Mouse (Mus musculus): Measurements from ENCODE around the gene Arfip2. TPM values are rescaled to one million over a fixed set of nuclear protein-coding genes. Genes with fewer than 3 reads are reported as not detected.
A peak's percentile ranks its signal among the peaks of the same experiment; 100 is the strongest.

Gene Arfip2
- polyA plus RNA-seq, 1 experiment, result 33.2 TPM

- Histone ChIP-seq H3K9ac (ENCODE audit: low read depth, poor library complexity, severe bottlenecking) (no peak overlapping the region), H3K36me3 (ENCODE audit: control insufficient read depth, insufficient read depth, low read length, poor library complexity, severe bottlenecking) (peaks cover 6% of the 10 kb centered on the region; the same call in 1 of the 2 replicates), H3K27ac (ENCODE audit: insufficient read depth, low read length) (no peak overlapping the region), H3K4me1 (ENCODE audit: control insufficient read depth, insufficient read depth, low read length) (no peaks in the 10 kb centered on the region), H3K27me3 (ENCODE audit: control insufficient read depth, insufficient read depth, low read length, poor library complexity, severe bottlenecking) (no peaks in the 10 kb centered on the region), H3K9me3 (replicated peaks; ENCODE audit: control insufficient read depth, insufficient read depth, low read length, poor library complexity, severe bottlenecking) (no peaks in the 10 kb centered on the region), H3K4me3 (ENCODE audit: low read depth, low read length) (no peak overlapping the region)
- TF ChIP-seq POLR2A (IDR thresholded peaks at IDR 0.05; ENCODE audit: insufficient read depth, low read length), result no peak
- TF ChIP-seq CTCF (IDR thresholded peaks at IDR 0.05; ENCODE audit: low read depth, low read length), result no peak
- TF ChIP-seq EP300 (IDR thresholded peaks at IDR 0.05; ENCODE audit: insufficient read depth, low read depth, low read length), result no peak
Measured at GRCm38 (mm10) chr7:105608467-105608866, 31.7 kb downstream of the Arfip2 start.

GRCm38 (mm10) chr7:105602860-105603623, 37.2 kb downstream of the Arfip2 start:
- TF ChIP-seq EP300 (IDR thresholded peaks at IDR 0.05; ENCODE audit: insufficient read depth, low read depth, low read length) (0 out of 2 replicates have a peak, but pooled peaks have one; percentile 73), CTCF (IDR thresholded peaks at IDR 0.05; ENCODE audit: low read depth, low read length) (peak; percentile 85), POLR2A (IDR thresholded peaks at IDR 0.05; ENCODE audit: insufficient read depth, low read length) (no peak)
- H3K4me3 ChIP-seq (ENCODE audit: low read depth, low read length), result no peak overlapping the region
- no peak overlapping the region for H3K9ac ChIP-seq (ENCODE audit: low read depth, poor library complexity, severe bottlenecking)
- no peaks in the 10 kb centered on the region for H3K36me3 ChIP-seq (ENCODE audit: control insufficient read depth, insufficient read depth, low read length, poor library complexity, severe bottlenecking)
- no peaks in the 10 kb centered on the region for H3K27me3 ChIP-seq (ENCODE audit: control insufficient read depth, insufficient read depth, low read length, poor library complexity, severe bottlenecking)
- no peaks in the 10 kb centered on the region for H3K9me3 ChIP-seq (replicated peaks; ENCODE audit: control insufficient read depth, insufficient read depth, low read length, poor library complexity, severe bottlenecking)
- no peaks in the 10 kb centered on the region for H3K4me1 ChIP-seq (ENCODE audit: control insufficient read depth, insufficient read depth, low read length)
- no peak overlapping the region for H3K27ac ChIP-seq (ENCODE audit: insufficient read depth, low read length)

GRCm38 (mm10) chr7:105590097-105590496, 50.1 kb downstream of the Arfip2 start:
- TF ChIP-seq CTCF (IDR thresholded peaks at IDR 0.05; ENCODE audit: low read depth, low read length) (no peak), EP300 (IDR thresholded peaks at IDR 0.05; ENCODE audit: insufficient read depth, low read depth, low read length) (peak; percentile 33; the same call in 1 of the 2 replicates)
- H3K9ac ChIP-seq (ENCODE audit: low read depth, poor library complexity, severe bottlenecking), result no peak overlapping the region
- no peaks in the 10 kb centered on the region for H3K4me1 ChIP-seq (ENCODE audit: control insufficient read depth, insufficient read depth, low read length)
- H3K9me3 ChIP-seq (replicated peaks; ENCODE audit: control insufficient read depth, insufficient read depth, low read length, poor library complexity, severe bottlenecking), result no peaks in the 10 kb centered on the region
- H3K27me3 ChIP-seq (ENCODE audit: control insufficient read depth, insufficient read depth, low read length, poor library complexity, severe bottlenecking), result no peaks in the 10 kb centered on the region
- no peaks in the 10 kb centered on the region for H3K36me3 ChIP-seq (ENCODE audit: control insufficient read depth, insufficient read depth, low read length, poor library complexity, severe bottlenecking)
- H3K4me3 ChIP-seq (ENCODE audit: low read depth, low read length), result no peak overlapping the region
- H3K27ac ChIP-seq (ENCODE audit: insufficient read depth, low read length), result no peak overlapping the region

- Histone ChIP-seq H3K9me3 (replicated peaks; ENCODE audit: control insufficient read depth, insufficient read depth, low read length, poor library complexity, severe bottlenecking) (no peaks in the 10 kb centered on the region), H3K9ac (ENCODE audit: low read depth, poor library complexity, severe bottlenecking) (no peak overlapping the region), H3K4me3 (ENCODE audit: low read depth, low read length) (no peak overlapping the region), H3K27ac (ENCODE audit: insufficient read depth, low read length) (no peak overlapping the region), H3K4me1 (ENCODE audit: control insufficient read depth, insufficient read depth, low read length) (no peaks in the 10 kb centered on the region), H3K27me3 (ENCODE audit: control insufficient read depth, insufficient read depth, low read length, poor library complexity, severe bottlenecking) (no peaks in the 10 kb centered on the region), H3K36me3 (ENCODE audit: control insufficient read depth, insufficient read depth, low read length, poor library complexity, severe bottlenecking) (no peaks in the 10 kb centered on the region)
- no peak for TF ChIP-seq POLR2A (IDR thresholded peaks at IDR 0.05; ENCODE audit: insufficient read depth, low read length)
- TF ChIP-seq EP300 (IDR thresholded peaks at IDR 0.05; ENCODE audit: insufficient read depth, low read depth, low read length), result no peak
- TF ChIP-seq CTCF (IDR thresholded peaks at IDR 0.05; ENCODE audit: low read depth, low read length), result no peak
Measured at GRCm38 (mm10) chr7:105588325-105588912, 51.8 kb downstream of the Arfip2 start.

Other genes starting within 250 kb of the Arfip2 start
- 46.2 and 49.7 TPM in 2 replicates for gene Fam160a2, start 240.4 kb downstream of the Arfip2 start, polyA plus RNA-seq (2011; ENCODE audit: insufficient read depth, insufficient read length, low read depth, missing spikeins)
- gene Cnga4, start 235.8 kb downstream of the Arfip2 start, polyA plus RNA-seq (2011; ENCODE audit: insufficient read depth, insufficient read length, low read depth, missing spikeins), result not detected in 2 replicates
- 0.40 TPM in 1 of 2 replicates, not detected in the other for gene Cckbr, start 214.7 kb downstream of the Arfip2 start, polyA plus RNA-seq (2011; ENCODE audit: insufficient read depth, insufficient read length, low read depth, missing spikeins)
- 0.96 and 1.1 TPM in 2 replicates for gene Cavin3, start 158.1 kb downstream of the Arfip2 start, polyA plus RNA-seq (2011; ENCODE audit: insufficient read depth, insufficient read length, low read depth, missing spikeins)
- 16.2 and 17.1 TPM in 2 replicates for gene Smpd1, start 86.1 kb downstream of the Arfip2 start, polyA plus RNA-seq (2011; ENCODE audit: insufficient read depth, insufficient read length, low read depth, missing spikeins)
- 14.7 and 16.0 TPM in 2 replicates for gene Apbb1, start 58.8 kb downstream of the Arfip2 start, polyA plus RNA-seq (2011; ENCODE audit: insufficient read depth, insufficient read length, low read depth, missing spikeins)
- not detected in 2 replicates for gene Hpx, start 40.3 kb downstream of the Arfip2 start, polyA plus RNA-seq (2011; ENCODE audit: insufficient read depth, insufficient read length, low read depth, missing spikeins)
- 28.8 and 36.8 TPM in 2 replicates for gene Trim3, start 6.8 kb downstream of the Arfip2 start, polyA plus RNA-seq (2011; ENCODE audit: insufficient read depth, insufficient read length, low read depth, missing spikeins)
- 32.2 and 33.3 TPM in 2 replicates for gene Timm10b, start 360 bp downstream of the Arfip2 start, polyA plus RNA-seq (2011; ENCODE audit: insufficient read depth, insufficient read length, low read depth, missing spikeins)
- 0.72 and 5.7 TPM in 2 replicates for gene Gm45799, start 136 bp upstream of the Arfip2 start, polyA plus RNA-seq (2011; ENCODE audit: insufficient read depth, insufficient read length, low read depth, missing spikeins)
- gene Dnhd1, start 10.4 kb upstream of the Arfip2 start, polyA plus RNA-seq (2011; ENCODE audit: insufficient read depth, insufficient read length, low read depth, missing spikeins), result 1.7 and 1.8 TPM in 2 replicates
- gene Ilk, start 96.2 kb upstream of the Arfip2 start, polyA plus RNA-seq (2011; ENCODE audit: insufficient read depth, insufficient read length, low read depth, missing spikeins), result 90.9 and 107 TPM in 2 replicates
- gene Rrp8, start 97.0 kb upstream of the Arfip2 start, polyA plus RNA-seq (2011; ENCODE audit: insufficient read depth, insufficient read length, low read depth, missing spikeins), result 31.9 and 33.6 TPM in 2 replicates
- 208 and 210 TPM in 2 replicates for gene Taf10, start 103.9 kb upstream of the Arfip2 start, polyA plus RNA-seq (2011; ENCODE audit: insufficient read depth, insufficient read length, low read depth, missing spikeins)
- gene Tpp1, start 111.8 kb upstream of the Arfip2 start, polyA plus RNA-seq (2011; ENCODE audit: insufficient read depth, insufficient read length, low read depth, missing spikeins), result 68.2 and 74.8 TPM in 2 replicates
- 0.37 and 0.55 TPM in 2 replicates for gene Dchs1, start 147.2 kb upstream of the Arfip2 start, polyA plus RNA-seq (2011; ENCODE audit: insufficient read depth, insufficient read length, low read depth, missing spikeins)
- 103 and 108 TPM in 2 replicates for gene Mrpl17, start 170.7 kb upstream of the Arfip2 start, polyA plus RNA-seq (2011; ENCODE audit: insufficient read depth, insufficient read length, low read depth, missing spikeins)